ENCODE assay signal across 11 mouse cellular contexts in the genomic region with DNA sequence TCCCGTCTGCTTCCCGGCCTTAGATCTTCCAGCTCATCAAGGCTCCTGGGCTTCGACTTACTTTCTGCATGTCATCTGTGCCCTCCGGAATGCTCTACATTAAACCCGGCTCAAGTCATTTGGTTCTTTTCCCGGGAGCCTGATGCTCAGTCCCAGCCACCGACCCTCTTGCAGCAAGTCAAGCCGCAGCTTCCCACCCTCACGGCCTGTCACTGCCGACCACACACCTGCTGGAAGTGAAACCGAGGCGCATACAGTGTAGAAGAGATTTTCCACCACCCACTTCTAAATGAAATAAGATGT.
DNase-seq lines count a peak whose midpoint lies in the region; ATAC-seq and TF ChIP-seq lines count a peak whose summit lies in the region.
"Had no signal": no experiment of that assay in that cellular context is flagged by ENCODE, and none has a peak within 500 bp of the region (broad histone marks: within the 10 kb centered on the region; RNA-seq: fewer than 3 reads in every experiment).

No protein-coding gene starts in this region.

- no peak for TF ChIP-seq EP300 in stomach, postnatal 0 days (optimal IDR thresholded peaks at IDR 0.05)

- H3K27me3 ChIP-seq in forebrain, embryonic 16.5 days (replicated peaks; ENCODE audit: control insufficient read depth, insufficient read depth, low read length), result no peaks in the 10 kb centered on the region
- H3K27me3 ChIP-seq in forebrain, embryonic 12.5 days, result no peaks in the 10 kb centered on the region
- no peaks in the 10 kb centered on the region for H3K27me3 ChIP-seq in hindbrain, postnatal 0 days (ENCODE audit: insufficient read depth, low read length)
- no peaks in the 10 kb centered on the region for H3K27me3 ChIP-seq in hindbrain, embryonic 12.5 days
- H3K27me3 ChIP-seq in neural tube, embryonic 13.5 days, result no peaks in the 10 kb centered on the region
- no peaks in the 10 kb centered on the region for H3K27me3 ChIP-seq in stomach, postnatal 0 days (ENCODE audit: control insufficient read depth, insufficient read depth, low read length)

- DNase-seq in hindbrain, postnatal 0 days (ENCODE audit: low spot score), result peak; percentile 13
- DNase-seq in neural tube, embryonic 10.5 days (ENCODE audit: extremely low spot score, low spot score), result no peak
- no peak for DNase-seq in stomach, postnatal 0 days (ENCODE audit: low spot score)
- no peak for DNase-seq in spleen, postnatal 10 days (ENCODE audit: low spot score in 2 of 2)
- DNase-seq: embryo, embryonic 11 days; spleen, adult 18-20 months; thymus, adult 18-20 months had no signal

- no peak overlapping the region for H3K4me2 ChIP-seq in forebrain, embryonic 16.5 days (ENCODE audit: low read length)
- H3K4me2 ChIP-seq in forebrain, embryonic 12.5 days, result no peak overlapping the region
- no peak overlapping the region for H3K4me2 ChIP-seq in hindbrain, postnatal 0 days (ENCODE audit: low read depth, low read length)
- H3K4me2 ChIP-seq in hindbrain, embryonic 12.5 days (replicated peaks), result no peak overlapping the region
- no peak overlapping the region for H3K4me2 ChIP-seq in neural tube, embryonic 13.5 days
- no peak overlapping the region for H3K4me2 ChIP-seq in stomach, postnatal 0 days (replicated peaks; ENCODE audit: low read depth)

- TF ChIP-seq CTCF in hindbrain, postnatal 0 days (IDR thresholded peaks at IDR 0.05; ENCODE audit: low read depth), result no peak
- TF ChIP-seq CTCF in stomach, postnatal 0 days (IDR thresholded peaks at IDR 0.05; ENCODE audit: low read depth), result no peak

- peaks cover 27% of the 10 kb centered on the region for H3K4me1 ChIP-seq in forebrain, embryonic 16.5 days (replicated peaks; ENCODE audit: control insufficient read depth, insufficient read depth, low read length)
- no peaks in the 10 kb centered on the region; the same call in 1 of the 2 replicates for H3K4me1 ChIP-seq in forebrain, embryonic 12.5 days
- peaks cover 11% of the 10 kb centered on the region for H3K4me1 ChIP-seq in hindbrain, postnatal 0 days (ENCODE audit: insufficient read depth, low read length)
- H3K4me1 ChIP-seq in hindbrain, embryonic 12.5 days, result peaks cover 10% of the 10 kb centered on the region; the same call in 1 of the 2 replicates
- H3K4me1 ChIP-seq in neural tube, embryonic 13.5 days (replicated peaks), result peaks cover 24% of the 10 kb centered on the region
- no peaks in the 10 kb centered on the region for H3K4me1 ChIP-seq in stomach, postnatal 0 days (replicated peaks; ENCODE audit: control insufficient read depth, insufficient read depth)

- H3K27ac ChIP-seq in forebrain, embryonic 16.5 days (ENCODE audit: low read length), result peak overlapping the region; percentile 35; the same call in 1 of the 2 replicates
- H3K27ac ChIP-seq in forebrain, embryonic 12.5 days, result no peak overlapping the region
- peak overlapping the region; percentile 26; the same call in 1 of the 2 replicates for H3K27ac ChIP-seq in hindbrain, postnatal 0 days
- H3K27ac ChIP-seq in hindbrain, embryonic 12.5 days, result no peak overlapping the region
- H3K27ac ChIP-seq in neural tube, embryonic 13.5 days (replicated peaks), result peak overlapping the region; percentile 64
- H3K27ac ChIP-seq in stomach, postnatal 0 days (replicated peaks), result peak overlapping the region; percentile 30; the same call in 1 of the 2 replicates

- 80% methylated on average over 12 of the region's 12 CpGs for WGBS in forebrain, embryonic 16.5 days
- 86% methylated on average over 12 of the region's 12 CpGs for WGBS in forebrain, embryonic 12.5 days
- 61% methylated on average over 12 of the region's 12 CpGs for WGBS in hindbrain, postnatal 0 days
- 80% methylated on average over 12 of the region's 12 CpGs for WGBS in hindbrain, embryonic 12.5 days
- WGBS in neural tube, embryonic 13.5 days, result 80% methylated on average over 12 of the region's 12 CpGs
- 58% methylated on average over 12 of the region's 12 CpGs for WGBS in stomach, postnatal 0 days

- no peak overlapping the region for H3K9ac ChIP-seq in forebrain, embryonic 16.5 days (replicated peaks; ENCODE audit: low read depth, low read length)
- H3K9ac ChIP-seq in forebrain, embryonic 12.5 days, result no peak overlapping the region
- H3K9ac ChIP-seq in hindbrain, postnatal 0 days (replicated peaks; ENCODE audit: low read length), result no peak overlapping the region
- H3K9ac ChIP-seq in hindbrain, embryonic 12.5 days, result no peak overlapping the region
- no peak overlapping the region for H3K9ac ChIP-seq in neural tube, embryonic 13.5 days
- H3K9ac ChIP-seq in stomach, postnatal 0 days (ENCODE audit: low read length), result no peak overlapping the region

- ATAC-seq in forebrain, embryonic 16.5 days, result no peak
- ATAC-seq in forebrain, embryonic 12.5 days (ENCODE audit: low FRiP score), result no peak
- no peak for ATAC-seq in hindbrain, postnatal 0 days
- no peak for ATAC-seq in hindbrain, embryonic 12.5 days (ENCODE audit: low FRiP score)
- no peak for ATAC-seq in neural tube, embryonic 13.5 days (ENCODE audit: low read depth)
- no peak for ATAC-seq in stomach, postnatal 0 days (ENCODE audit: low FRiP score, low TSS enrichment)

- H3K36me3 ChIP-seq in forebrain, embryonic 16.5 days (ENCODE audit: control insufficient read depth, insufficient read depth), result no peaks in the 10 kb centered on the region
- H3K36me3 ChIP-seq in forebrain, embryonic 12.5 days (replicated peaks), result no peaks in the 10 kb centered on the region; the same call in 1 of the 2 replicates
- 0 out of 2 replicates have a peak, but pooled peaks cover 4% of the 10 kb centered on the region for H3K36me3 ChIP-seq in hindbrain, postnatal 0 days (ENCODE audit: insufficient read depth, low read length)
- no peaks in the 10 kb centered on the region for H3K36me3 ChIP-seq in hindbrain, embryonic 12.5 days
- H3K36me3 ChIP-seq in neural tube, embryonic 13.5 days, result no peaks in the 10 kb centered on the region
- H3K36me3 ChIP-seq in stomach, postnatal 0 days (ENCODE audit: control insufficient read depth, insufficient read depth, low read length), result no peaks in the 10 kb centered on the region

- H3K9me3 ChIP-seq in forebrain, embryonic 16.5 days (ENCODE audit: control insufficient read depth, low read length), result no peaks in the 10 kb centered on the region
- H3K9me3 ChIP-seq in forebrain, embryonic 12.5 days, result no peaks in the 10 kb centered on the region
- H3K9me3 ChIP-seq in hindbrain, postnatal 0 days (ENCODE audit: low read length), result no peaks in the 10 kb centered on the region
- no peaks in the 10 kb centered on the region for H3K9me3 ChIP-seq in hindbrain, embryonic 12.5 days (replicated peaks)
- H3K9me3 ChIP-seq in neural tube, embryonic 13.5 days, result no peaks in the 10 kb centered on the region
- H3K9me3 ChIP-seq in stomach, postnatal 0 days (ENCODE audit: control insufficient read depth, low read length), result no peaks in the 10 kb centered on the region

- no peak overlapping the region for H3K4me3 ChIP-seq in forebrain, embryonic 16.5 days (replicated peaks; ENCODE audit: low read length)
- H3K4me3 ChIP-seq in forebrain, embryonic 12.5 days (replicated peaks), result no peak overlapping the region
- no peak overlapping the region for H3K4me3 ChIP-seq in hindbrain, postnatal 0 days (ENCODE audit: low read length)
- H3K4me3 ChIP-seq in hindbrain, embryonic 12.5 days, result no peak overlapping the region
- H3K4me3 ChIP-seq in neural tube, embryonic 13.5 days, result no peak overlapping the region
- H3K4me3 ChIP-seq in stomach, postnatal 0 days (ENCODE audit: low read depth, low read length), result no peak overlapping the region

Comparison
In these comparisons a context has a peak if more than half of its experiments do, and no peak if none do; other contexts are left out.
1. H3K27ac ChIP-seq: peak in forebrain, embryonic 16.5 days (single experiment), hindbrain, postnatal 0 days (single experiment), neural tube, embryonic 13.5 days (single experiment) and stomach, postnatal 0 days (single experiment); none in forebrain, embryonic 12.5 days (single experiment) and hindbrain, embryonic 12.5 days (single experiment).